Mouse (Mus musculus): ENCODE data around the gene Cdhr2.

GRCm38 (mm10) chr13:54685174-54685573 is 16.1 kb upstream of the Cdhr2 start:
- peak; percentile 32; the same call in 1 of the 2 replicates for TF ChIP-seq CTCF (IDR thresholded peaks at IDR 0.05; ENCODE audit: insufficient read depth, low read depth, low read length)
- no peak for TF ChIP-seq POLR2A (IDR thresholded peaks at IDR 0.05; ENCODE audit: insufficient read depth, low read depth, low read length)

All from olfactory bulb, adult 2 months (tissue).